Mouse (Mus musculus): ENCODE results near the gene Fxyd5.

Gene Fxyd5

GRCm38 (mm10) chr7:31042431-31042910 is at the start of gene Fxyd5:
Fxyd5 (minus strand) TSS chr7:31042481.
- no peak for DNase-seq

- DNase-seq, result no peak
Measured at GRCm38 (mm10) chr7:31089721-31090120, 47.4 kb upstream of the Fxyd5 start.

GRCm38 (mm10) chr7:31088206-31088605 is 45.9 kb upstream of the Fxyd5 start:
- no peak for DNase-seq

- DNase-seq, result no peak
Measured at GRCm38 (mm10) chr7:31087262-31087661, 45.0 kb upstream of the Fxyd5 start.

- no peak for DNase-seq
Measured at GRCm38 (mm10) chr7:31086175-31086755, 44.0 kb upstream of the Fxyd5 start.

- DNase-seq, result peak in 1 of 2 experiments; percentile 53
Measured at GRCm38 (mm10) chr7:31085171-31085570, 42.9 kb upstream of the Fxyd5 start.

GRCm38 (mm10) chr7:31084140-31084539 is 41.9 kb upstream of the Fxyd5 start:
- peak in 1 of 2 experiments; percentile 31 for DNase-seq

- DNase-seq, result peak in 1 of 2 experiments; percentile 45
Measured at GRCm38 (mm10) chr7:31082831-31083588, 40.7 kb upstream of the Fxyd5 start.

- DNase-seq, result no peak
Measured at GRCm38 (mm10) chr7:31082106-31082505, 39.8 kb upstream of the Fxyd5 start.

GRCm38 (mm10) chr7:31081106-31081505 is 38.8 kb upstream of the Fxyd5 start:
- DNase-seq, result no peak

GRCm38 (mm10) chr7:31080611-31081010 is 38.3 kb upstream of the Fxyd5 start:
- no peak for DNase-seq

GRCm38 (mm10) chr7:31079670-31080069 is 37.4 kb upstream of the Fxyd5 start:
- no peak for DNase-seq

- peak; percentile 37 to 58 for DNase-seq
Measured at GRCm38 (mm10) chr7:31077885-31078445, 35.7 kb upstream of the Fxyd5 start.

GRCm38 (mm10) chr7:31077470-31077869 is 35.2 kb upstream of the Fxyd5 start:
- DNase-seq, result no peak

GRCm38 (mm10) chr7:31076492-31076891 is 34.2 kb upstream of the Fxyd5 start, which contains the start of gene Fxyd3:
Fxyd3 (minus strand) TSS chr7:31076704.
- no peak for DNase-seq

GRCm38 (mm10) chr7:31074713-31075069 is 32.4 kb upstream of the Fxyd5 start:
- no peak for DNase-seq

- no peak for DNase-seq
Measured at GRCm38 (mm10) chr7:31074061-31074712, 31.9 kb upstream of the Fxyd5 start.

GRCm38 (mm10) chr7:31073546-31073945 is 31.3 kb upstream of the Fxyd5 start:
- DNase-seq, result no peak

- DNase-seq, result peak in 1 of 2 experiments; percentile 27
Measured at GRCm38 (mm10) chr7:31072326-31072725, 30.0 kb upstream of the Fxyd5 start.

- no peak for DNase-seq
Measured at GRCm38 (mm10) chr7:31070324-31070723, 28.0 kb upstream of the Fxyd5 start.

GRCm38 (mm10) chr7:31069491-31069890 is 27.2 kb upstream of the Fxyd5 start:
- DNase-seq, result peak in 1 of 2 experiments; percentile 53

GRCm38 (mm10) chr7:31067836-31068235 is 25.6 kb upstream of the Fxyd5 start:
- peak; percentile 73 to 77 for DNase-seq

GRCm38 (mm10) chr7:31063074-31063560 is 20.8 kb upstream of the Fxyd5 start:
- DNase-seq, result no peak

Data from kidney, postnatal 4 days (tissue).